Mouse (Mus musculus): Measurements from ENCODE around the gene Ikzf1.

GRCm38 (mm10) chr11:11714676-11715075, 29.9 kb downstream of the Ikzf1 start:
- no peak for TF ChIP-seq POLR2A (IDR thresholded peaks at IDR 0.05; ENCODE audit: insufficient read depth, low read depth, low read length)
- no peak for TF ChIP-seq CTCF (IDR thresholded peaks at IDR 0.05)
